Mouse (Mus musculus) left cerebral cortex, adult 11 months (tissue): ENCODE measurements around the gene Serpine1.

Experiments used
- DNase-seq: peaks from one replicate; pipeline ENCODE4 v3.0.0; 2022; ENCODE audit warnings: low spot score

The Serpine1 gene

GRCm38 (mm10) chr5:137096037-137096436 is 24.0 kb upstream of the Serpine1 start:
- no peak for DNase-seq

- no peak for DNase-seq
Observed at GRCm38 (mm10) chr5:137095135-137095534, 23.1 kb upstream of the Serpine1 start.

- no peak for DNase-seq
Observed at GRCm38 (mm10) chr5:137093720-137094119, 21.7 kb upstream of the Serpine1 start.

GRCm38 (mm10) chr5:137091560-137091959 is 19.5 kb upstream of the Serpine1 start:
- DNase-seq = no peak

- DNase-seq = no peak
Observed at GRCm38 (mm10) chr5:137090870-137091269, 18.8 kb upstream of the Serpine1 start.

- DNase-seq = no peak
Observed at GRCm38 (mm10) chr5:137087410-137087809, 15.3 kb upstream of the Serpine1 start.

- no peak for DNase-seq
Observed at GRCm38 (mm10) chr5:137085731-137086130, 13.7 kb upstream of the Serpine1 start.

GRCm38 (mm10) chr5:137085021-137085420 is 13.0 kb upstream of the Serpine1 start:
- DNase-seq = no peak

- no peak for DNase-seq
Observed at GRCm38 (mm10) chr5:137083051-137083450, 11.0 kb upstream of the Serpine1 start.

- no peak for DNase-seq
Observed at GRCm38 (mm10) chr5:137079849-137080248, 7.8 kb upstream of the Serpine1 start.

GRCm38 (mm10) chr5:137078616-137079015 is 6.5 kb upstream of the Serpine1 start:
- DNase-seq = no peak

GRCm38 (mm10) chr5:137078041-137078440 is 6.0 kb upstream of the Serpine1 start:
- no peak for DNase-seq

- DNase-seq = no peak
Observed at GRCm38 (mm10) chr5:137077187-137077586, 5.1 kb upstream of the Serpine1 start.

GRCm38 (mm10) chr5:137076191-137076930 is 4.3 kb upstream of the Serpine1 start:
- no peak for DNase-seq

- DNase-seq = no peak
Observed at GRCm38 (mm10) chr5:137075726-137076125, 3.7 kb upstream of the Serpine1 start.

- no peak for DNase-seq
Observed at GRCm38 (mm10) chr5:137074191-137074651, 2.2 kb upstream of the Serpine1 start.

GRCm38 (mm10) chr5:137073141-137073540 is 1.1 kb upstream of the Serpine1 start:
- DNase-seq = no peak

GRCm38 (mm10) chr5:137070881-137071605 is 1.0 kb downstream of the Serpine1 start:
- DNase-seq = no peak

GRCm38 (mm10) chr5:137068711-137069110 is 3.4 kb downstream of the Serpine1 start:
- no peak for DNase-seq

- DNase-seq = no peak
Observed at GRCm38 (mm10) chr5:137065923-137066322, 6.1 kb downstream of the Serpine1 start.

GRCm38 (mm10) chr5:137065454-137065853 is 6.6 kb downstream of the Serpine1 start:
- no peak for DNase-seq

- no peak for DNase-seq
Observed at GRCm38 (mm10) chr5:137062601-137063000, 9.5 kb downstream of the Serpine1 start.

GRCm38 (mm10) chr5:137061809-137062481 is 10.1 kb downstream of the Serpine1 start:
- DNase-seq = no peak
